Mouse (Mus musculus) MEL (cell line): ENCODE data around the gene St7l. TPM values are rescaled to one million over a fixed set of nuclear protein-coding genes. Genes with fewer than 3 reads are reported as not detected.

ENCODE experiments used
- DNase-seq: peaks from one replicate; pipeline ENCODE4 v3.0.0; 2011; ENCODE audit warnings: low read depth, low spot score
- H3K27ac ChIP-seq: 2 replicates; pipeline ENCODE4 v1.5.1; 2012; ENCODE audit warnings: low read depth, mild to moderate bottlenecking, control low read depth, low read length, moderate library complexity; ENCODE audit not compliant: control insufficient read depth
- H3K27me3 ChIP-seq, 2 experiments: fragments of 150-350 bp in 1 of 2; sonication (generic) in 1 of 2; 2 replicates each; pipeline ENCODE4 v1.6.1; 2012; ENCODE audit warnings: low read length in 2 of 2, mild to moderate bottlenecking in 2 of 2, improper control_type of control experiment in 1 of 2, moderate library complexity in 1 of 2; ENCODE audit not compliant: insufficient read depth in 2 of 2, control insufficient read depth in 1 of 2
- H3K36me3 ChIP-seq, 2 experiments: 2 replicates each; pipeline ENCODE4 v1.6.1; 2012 to 2014; ENCODE audit warnings: low read length in 2 of 2, improper control_type of control experiment in 1 of 2, inconsistent platforms in 1 of 2, mild to moderate bottlenecking in 1 of 2; ENCODE audit not compliant: insufficient read depth in 2 of 2, control insufficient read depth in 1 of 2
- H3K4me1 ChIP-seq, 2 experiments: fragments of 150-350 bp in 1 of 2; sonication (generic) in 1 of 2; 2 replicates each; pipeline ENCODE4 v1.6.1; 2012; ENCODE audit warnings: low read length in 2 of 2, improper control_type of control experiment in 1 of 2, mild to moderate bottlenecking in 1 of 2; ENCODE audit not compliant: insufficient read depth in 2 of 2, control insufficient read depth in 1 of 2
- H3K4me3 ChIP-seq, 2 experiments: fragments of 150-350 bp in 1 of 2; sonication (generic) in 1 of 2; 2 replicates each; pipeline ENCODE4 v1.5.1; 2012; ENCODE audit warnings: low read depth in 2 of 2, low read length in 2 of 2, mild to moderate bottlenecking in 2 of 2, moderate library complexity in 2 of 2, control low read depth in 1 of 2, improper control_type of control experiment in 1 of 2; ENCODE audit not compliant: control insufficient read depth in 1 of 2, insufficient read depth in 1 of 2
- H3K79me2 ChIP-seq: 2 replicates; pipeline ENCODE4 v1.6.1; 2012; ENCODE audit warnings: mild to moderate bottlenecking, low read length, moderate library complexity; ENCODE audit not compliant: control insufficient read depth, poor library complexity, insufficient read depth
- H3K9ac ChIP-seq: 2 replicates; pipeline ENCODE4 v1.6.1; 2012; ENCODE audit warnings: low read depth, mild to moderate bottlenecking, control low read depth, low read length, moderate library complexity; ENCODE audit not compliant: control insufficient read depth, poor library complexity, severe bottlenecking
- H3K9me3 ChIP-seq: fragments of 150-350 bp; sonication (generic); replicated peaks from 2 replicates; pipeline ENCODE4 v1.6.1; 2012; ENCODE audit warnings: mild to moderate bottlenecking, low read length, improper control_type of control experiment, moderate library complexity; ENCODE audit not compliant: insufficient read depth
- BHLHE40 ChIP-seq: IDR thresholded peaks from 2 replicates; pipeline ENCODE4 v1.6.1; 2012; ENCODE audit warnings: low read depth, mild to moderate bottlenecking, inconsistent platforms, low read length, improper control_type of control experiment, borderline replicate concordance
- CHD1 ChIP-seq: IDR thresholded peaks from 2 replicates; pipeline ENCODE4 v1.6.1; 2012; ENCODE audit warnings: low read depth, mild to moderate bottlenecking, inconsistent platforms, low read length, improper control_type of control experiment
- CHD2 ChIP-seq: IDR thresholded peaks from 2 replicates; pipeline ENCODE4 v1.6.1; 2011; ENCODE audit warnings: low read length, improper control_type of control experiment
- MAFK ChIP-seq: IDR thresholded peaks from 2 replicates; pipeline ENCODE4 v1.6.1; 2011; ENCODE audit warnings: low read depth, mild to moderate bottlenecking, low read length, improper control_type of control experiment, borderline replicate concordance
- MYB ChIP-seq: IDR thresholded peaks from 2 replicates; pipeline ENCODE4 v1.6.1; 2011; ENCODE audit warnings: mild to moderate bottlenecking, low read depth, low read length, improper control_type of control experiment
- NELFE ChIP-seq: IDR thresholded peaks from 2 replicates; pipeline ENCODE4 v1.6.1; 2011; ENCODE audit warnings: low read depth, low read length, improper control_type of control experiment
- POLR2AphosphoS2 ChIP-seq: IDR thresholded peaks from 2 replicates; pipeline ENCODE4 v1.6.1; 2011; ENCODE audit warnings: low read length, improper control_type of control experiment
- TAL1 ChIP-seq: IDR thresholded peaks from 2 replicates; pipeline ENCODE4 v1.6.1; 2012; ENCODE audit warnings: mild to moderate bottlenecking, inconsistent platforms, low read length, moderate library complexity, mixed read lengths
- USF1 ChIP-seq: IDR thresholded peaks from 2 replicates; pipeline ENCODE4 v1.6.1; 2014; ENCODE audit warnings: low read depth, mild to moderate bottlenecking, inconsistent platforms, low read length, improper control_type of control experiment, moderate library complexity
- USF2 ChIP-seq, 2 experiments: IDR thresholded peaks; 2 replicates each; pipeline ENCODE4 v1.6.1; 2011 to 2012; ENCODE audit warnings: improper control_type of control experiment in 2 of 2, low read length in 2 of 2, borderline replicate concordance in 1 of 2, inconsistent platforms in 1 of 2, low read depth in 1 of 2, mild to moderate bottlenecking in 1 of 2; ENCODE audit not compliant: insufficient read depth in 1 of 2
- ZMIZ1 ChIP-seq: IDR thresholded peaks from 2 replicates; pipeline ENCODE4 v1.6.1; 2012; ENCODE audit warnings: low read depth, mild to moderate bottlenecking, inconsistent platforms, low read length, improper control_type of control experiment, moderate library complexity
- ZNF384 ChIP-seq: IDR thresholded peaks from 2 replicates; pipeline ENCODE4 v1.6.1; 2012; ENCODE audit warnings: low read depth, mild to moderate bottlenecking, inconsistent platforms, low read length, improper control_type of control experiment
- polyA plus RNA-seq, 2 experiments: library from polyadenylated mRNA; stranded (reverse) in 1 of 2; unstranded in 1 of 2; fragments of >175 nt in 1 of 2; fragments of >200 nt in 1 of 2; gene quantifications; 2 replicates each; pipeline versions ENCODE4 v1.2.1 to v1.2.4; 2012; ENCODE audit warnings: low replicate concordance in 2 of 2, low read depth in 1 of 2; ENCODE audit not compliant: insufficient read length in 2 of 2, insufficient read depth in 1 of 2, missing spikeins in 1 of 2
- total RNA-seq: library from RNA; depleted of rRNA; stranded (reverse); fragments of 300-350 nt; gene quantifications from 2 replicates; pipeline ENCODE4 v1.2.3, GENCODE M21; 2012

Gene St7l
- total and polyA plus RNA-seq, 3 experiments: 8.0 to 8.6 TPM; not detected in 1

DNA sequence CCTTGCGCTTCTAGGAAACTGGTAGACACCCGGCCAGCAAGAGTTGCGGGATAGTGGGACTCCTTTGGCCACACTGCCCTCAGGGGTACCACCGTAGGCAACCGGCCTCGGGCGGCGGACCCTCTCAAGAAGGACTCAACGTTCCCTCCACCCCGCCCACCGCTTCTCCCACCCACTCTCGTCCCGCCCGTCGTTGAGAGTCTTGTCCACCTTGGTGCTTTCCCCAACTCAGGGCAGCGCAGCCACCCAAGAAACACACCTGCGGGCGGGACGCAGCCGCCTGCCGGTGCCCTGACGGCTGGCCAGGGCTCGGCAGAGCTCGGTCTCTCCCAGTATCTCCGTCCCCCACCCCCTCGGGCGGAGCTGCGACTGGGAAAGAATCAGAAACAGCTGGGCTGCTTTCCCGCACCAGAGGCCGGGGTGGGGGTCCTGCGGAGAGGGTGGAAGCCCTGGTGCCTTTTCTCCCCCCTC lies 98.4 kb downstream of the St7l start:
- Histone ChIP-seq H3K27me3 (no peaks in the 10 kb centered on the region), H3K4me1 (no peaks in the 10 kb centered on the region; a peak in 1 of 4 replicates), H3K4me3 (no peak overlapping the region), H3K36me3 (no peaks in the 10 kb centered on the region; a peak in 1 of 4 replicates), H3K79me2 (no peaks in the 10 kb centered on the region), H3K9ac (no peak overlapping the region), H3K27ac (no peak overlapping the region), H3K9me3 (no peaks in the 10 kb centered on the region)
- TF ChIP-seq CHD2: no peak
- no peak for TF ChIP-seq CHD1
- TF ChIP-seq MYB: no peak
- no peak for TF ChIP-seq USF1
- DNase-seq: no peak

DNA sequence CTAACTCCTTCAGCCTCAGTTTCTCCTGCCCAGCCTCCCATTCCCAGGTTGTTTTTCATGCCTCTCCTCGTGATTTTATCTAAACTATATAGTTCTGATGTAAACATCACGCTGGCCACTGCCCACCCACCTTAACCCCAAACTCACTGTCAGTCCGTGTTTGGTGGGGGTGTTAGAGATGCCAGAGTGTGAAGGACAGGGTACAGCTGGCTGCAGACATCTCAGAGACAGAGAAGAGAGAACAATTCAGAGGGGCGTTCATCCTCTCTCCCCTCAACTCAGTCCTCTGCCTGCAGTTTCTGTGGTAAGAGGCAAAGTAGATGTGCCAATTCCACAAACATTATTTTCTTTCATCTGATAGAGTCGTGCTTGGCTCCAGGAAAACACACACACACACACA lies 99.1 kb downstream of the St7l start:
- Histone ChIP-seq H3K4me1 (no peaks in the 10 kb centered on the region; a peak in 1 of 4 replicates), H3K4me3 (no peak overlapping the region), H3K9ac (no peak overlapping the region), H3K27ac (no peak overlapping the region), H3K27me3 (no peaks in the 10 kb centered on the region), H3K79me2 (no peaks in the 10 kb centered on the region), H3K36me3 (no peaks in the 10 kb centered on the region; a peak in 1 of 4 replicates), H3K9me3 (no peaks in the 10 kb centered on the region)
- DNase-seq: no peak
- no peak for TF ChIP-seq TAL1
- no peak for TF ChIP-seq MYB
- no peak for TF ChIP-seq USF2 (IDR thresholded peaks at IDR 0.05; ENCODE audit: borderline replicate concordance in 1 of 2, insufficient read depth in 1 of 2, low read depth in 1 of 2, low read length in 2 of 2)

DNA sequence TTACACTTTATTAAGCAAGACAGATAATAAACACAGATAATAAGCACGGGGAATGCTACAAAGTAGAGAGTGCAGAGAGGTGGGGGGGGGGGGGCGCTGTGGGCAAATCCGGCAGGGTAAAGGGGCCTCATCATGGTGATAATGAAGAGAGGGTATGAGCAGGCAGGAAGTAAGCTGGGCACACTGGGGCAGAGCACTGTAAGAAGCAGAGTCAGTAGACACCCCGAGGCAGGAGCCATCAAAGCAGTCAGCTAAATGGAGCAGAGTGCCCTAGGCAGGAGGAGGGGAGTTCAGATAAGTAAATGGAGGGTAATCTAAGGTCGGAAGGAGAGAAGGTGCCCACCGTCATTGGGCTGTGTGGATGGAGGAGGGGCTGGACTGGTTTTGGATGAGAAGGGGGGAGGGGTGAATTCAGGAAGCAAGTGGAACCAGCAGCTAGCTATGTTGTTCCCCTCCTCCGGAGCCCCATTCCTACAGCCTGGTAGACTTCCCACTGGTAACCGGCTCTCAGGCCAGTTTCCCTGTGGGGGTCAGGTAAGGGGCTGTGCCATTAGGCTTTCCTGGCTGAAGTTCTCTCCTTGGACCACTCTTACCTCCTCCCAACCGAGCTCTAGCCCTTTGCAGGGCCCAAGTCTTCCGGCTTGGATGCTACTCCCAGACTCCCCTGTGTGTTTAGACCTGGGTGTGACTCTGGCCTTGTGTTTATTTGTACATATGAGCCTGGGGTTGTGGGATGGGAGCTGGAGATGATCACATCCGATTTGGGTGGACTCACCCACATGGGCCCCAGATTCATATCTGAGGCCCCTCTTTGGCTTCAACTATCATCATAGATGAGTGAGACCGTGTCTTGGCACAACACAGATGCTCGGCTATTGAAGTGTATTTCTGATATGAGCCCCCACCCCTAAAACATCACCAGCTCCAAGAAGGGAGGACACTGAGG lies 99.8 kb downstream of the St7l start:
- H3K4me1 ChIP-seq: no peaks in the 10 kb centered on the region; a peak in 1 of 4 replicates
- no peaks in the 10 kb centered on the region for H3K27me3 ChIP-seq
- DNase-seq: peak; percentile 26

More for the DNA sequence above, 99.8 kb downstream of the St7l start:
- peak overlapping the region; percentile 3 to 15; a peak in 2 of 4 replicates for H3K4me3 ChIP-seq
- H3K9me3 ChIP-seq: no peaks in the 10 kb centered on the region
- peak overlapping the region; percentile 17; the same call in 1 of the 2 replicates for H3K9ac ChIP-seq
- TF ChIP-seq ZMIZ1 (no peak), BHLHE40 (no peak), POLR2AphosphoS2 (no peak), ZNF384 (no peak), CHD1 (no peak), MAFK (no peak), NELFE (no peak), CHD2 (no peak)
- no peaks in the 10 kb centered on the region; a peak in 1 of 4 replicates for H3K36me3 ChIP-seq
- no peak overlapping the region for H3K27ac ChIP-seq
- no peaks in the 10 kb centered on the region for H3K79me2 ChIP-seq
